Mouse (Mus musculus): ENCODE data around the gene Ppp4c.

The Ppp4c gene

DNA sequence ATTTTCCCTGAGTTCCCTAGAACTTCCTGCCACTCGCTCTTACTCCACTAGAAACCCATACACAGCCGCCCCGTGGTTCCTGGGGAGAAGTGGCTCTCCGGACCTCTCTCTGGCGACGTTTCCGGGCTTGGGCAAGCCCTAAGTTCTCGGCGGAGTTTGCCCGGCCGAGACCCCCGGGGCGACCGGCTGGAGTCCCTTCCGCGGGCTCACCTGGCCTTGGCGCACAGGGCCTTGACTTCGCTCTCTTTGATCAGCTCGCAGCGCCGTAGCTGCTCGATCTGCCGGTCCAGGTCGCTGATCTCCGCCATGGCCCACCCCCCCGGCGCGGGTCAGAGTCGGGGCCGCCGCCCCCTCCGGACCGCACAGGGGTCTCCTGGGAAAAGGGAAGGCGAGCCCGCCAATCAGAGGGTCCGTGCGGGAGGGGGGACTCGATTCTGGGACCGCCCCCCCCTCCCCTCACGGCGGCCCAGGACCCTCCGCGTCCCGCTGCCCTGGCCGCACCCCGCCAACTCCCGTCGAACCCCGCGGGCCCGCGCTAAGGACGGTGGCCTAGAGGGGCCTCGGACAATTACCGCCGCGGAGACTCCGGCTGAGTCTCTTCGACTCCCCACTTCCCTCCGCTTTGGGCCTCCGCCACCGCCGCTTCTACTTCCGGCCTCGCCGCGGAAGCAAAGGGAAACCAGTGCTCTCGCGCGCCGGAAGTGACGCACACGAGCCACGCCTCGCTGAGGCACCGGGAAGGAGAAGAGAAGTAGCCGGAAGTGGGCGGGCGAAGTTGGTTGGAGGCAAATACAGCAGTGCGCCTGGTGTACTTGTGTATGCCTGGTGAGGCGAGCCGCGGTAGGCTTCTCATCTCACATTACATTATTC lies at the start of gene Ppp4c:
Gene Ppp4c, minus strand, starts transcription at position 646 of the 870 bp plus-strand sequence.
- DNase-seq: peak; percentile 98

DNA sequence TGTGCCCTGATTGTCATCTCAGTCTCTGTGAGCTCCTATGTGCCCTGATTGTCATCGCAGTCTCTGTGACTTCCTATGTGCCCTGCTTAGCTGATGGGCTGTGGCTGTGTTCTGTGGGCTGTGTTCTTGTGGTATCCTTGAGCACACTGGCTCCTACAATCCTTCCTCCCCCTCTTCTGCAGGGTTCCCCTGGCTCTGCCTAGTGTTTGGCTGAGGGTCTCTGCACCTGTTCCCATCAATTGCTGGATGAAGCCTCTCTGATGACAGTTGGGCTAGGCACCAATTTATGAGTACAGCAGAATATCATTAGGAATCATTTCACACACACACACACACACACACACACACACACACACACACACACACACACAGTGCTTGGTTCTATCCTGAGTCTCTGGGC lies 41.0 kb upstream of the Ppp4c start:
- DNase-seq: no peak

DNA sequence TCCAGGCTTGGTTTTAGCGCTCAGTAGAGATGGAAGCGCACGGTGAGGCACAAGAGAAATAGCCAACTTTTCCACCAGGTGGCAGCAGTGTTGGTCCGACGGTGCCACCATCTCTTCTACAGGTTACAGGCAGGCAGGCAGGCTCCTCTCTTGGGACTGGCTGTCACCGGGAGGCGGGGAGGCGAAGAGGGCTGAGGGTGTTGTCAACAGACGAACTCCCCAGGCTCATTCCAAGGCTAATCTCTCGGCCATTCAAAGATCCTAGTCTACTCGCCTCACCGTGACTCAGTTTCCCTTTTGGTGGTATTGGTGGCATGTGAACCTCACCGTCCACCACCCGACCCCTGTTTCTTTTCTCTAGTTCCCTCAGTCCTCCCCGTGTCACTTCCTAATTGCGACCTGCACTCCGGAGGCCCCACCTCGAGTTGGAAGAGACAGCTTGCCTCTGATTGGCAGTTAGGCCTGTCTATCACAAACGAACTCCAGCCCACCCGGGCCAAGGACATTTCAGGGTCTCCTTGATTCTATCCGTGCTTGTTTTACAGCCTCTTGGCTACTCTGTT lies 39.8 kb upstream of the Ppp4c start:
- peak; percentile 82 for DNase-seq

DNA sequence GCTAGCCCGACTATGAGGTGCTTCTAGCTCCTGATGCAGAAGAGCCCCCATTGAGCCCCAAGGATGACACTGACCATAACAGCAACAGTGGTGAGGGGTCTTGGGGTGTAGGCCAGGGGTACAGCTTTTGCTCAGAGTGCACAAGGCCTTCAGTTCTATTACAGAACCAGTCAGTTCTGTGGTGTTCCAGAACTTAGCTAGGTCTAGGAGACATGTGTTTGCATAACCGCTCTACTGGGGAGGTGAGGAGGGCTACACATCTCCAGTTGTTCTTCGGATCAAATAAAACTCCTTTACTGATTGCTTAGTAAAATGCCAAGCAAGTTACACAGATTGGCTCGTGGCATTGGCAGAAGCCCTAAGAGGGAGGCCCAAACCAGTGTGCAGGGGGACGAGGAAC lies 39.2 kb upstream of the Ppp4c start, which contains the start of gene 4930451I11Rik:
Gene 4930451I11Rik, minus strand, starts transcription at position 101 of the 400 bp plus-strand sequence.
- DNase-seq: no peak

DNA sequence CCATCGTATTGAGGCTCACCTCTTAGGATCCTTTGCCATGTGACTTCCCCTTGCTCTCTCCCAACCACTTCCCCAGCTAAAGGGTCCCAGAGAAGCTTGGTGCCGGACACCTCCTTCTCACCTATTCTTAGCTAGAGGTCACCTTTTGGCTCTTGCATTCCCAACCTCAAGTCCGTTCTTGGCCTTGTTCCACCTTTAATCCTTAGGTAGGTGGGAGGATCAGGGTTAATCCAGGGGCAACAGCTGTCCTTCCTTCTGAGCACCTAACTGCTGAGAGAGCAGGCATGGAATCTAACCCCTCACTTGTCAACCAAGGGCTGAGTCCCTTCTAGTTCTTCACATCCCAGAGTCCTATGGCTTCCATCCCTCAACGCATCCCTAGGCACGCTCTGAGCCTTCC lies 33.7 kb upstream of the Ppp4c start:
- no peak for DNase-seq

DNA sequence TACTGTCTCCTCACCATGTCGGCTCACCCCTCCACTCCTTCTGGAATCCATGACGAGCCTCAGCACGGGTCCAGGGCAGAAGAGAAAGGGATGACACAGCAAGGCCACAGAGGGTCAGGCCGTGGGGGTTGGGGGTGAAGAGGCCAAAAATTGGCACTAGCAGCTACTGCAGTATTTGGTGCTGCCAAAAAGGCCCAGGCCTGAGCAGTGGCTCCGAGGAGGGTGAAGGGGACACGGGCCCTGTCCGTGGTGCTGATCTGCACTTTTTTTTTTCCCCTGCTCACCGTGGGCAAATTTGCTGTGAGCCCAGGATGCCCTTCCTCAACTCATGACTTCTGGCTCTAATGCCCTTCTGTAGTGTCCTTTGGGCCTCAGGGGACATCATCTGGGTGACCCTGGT lies 33.1 kb upstream of the Ppp4c start:
- DNase-seq: no peak

DNA sequence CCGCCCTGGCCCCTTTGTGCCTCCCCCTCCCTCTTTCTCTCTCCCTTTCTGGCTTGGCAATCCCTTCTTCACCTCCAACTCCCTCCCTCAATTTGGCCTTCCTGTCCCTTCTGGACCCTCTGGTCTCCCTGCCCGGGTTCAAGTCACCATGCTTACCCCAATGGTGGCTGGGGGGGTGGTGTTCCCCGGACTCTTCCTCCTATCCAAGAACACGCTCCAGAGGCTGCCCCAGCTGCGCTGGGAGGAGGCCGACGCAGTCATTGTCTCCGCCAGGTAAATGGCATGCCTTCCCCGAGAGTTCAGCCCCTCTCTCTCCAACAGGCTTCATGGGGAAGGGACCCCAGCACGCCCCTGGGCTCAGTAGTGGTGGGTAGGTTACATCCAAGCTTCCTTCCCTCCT lies 31.6 kb upstream of the Ppp4c start:
- no peak for DNase-seq

DNA sequence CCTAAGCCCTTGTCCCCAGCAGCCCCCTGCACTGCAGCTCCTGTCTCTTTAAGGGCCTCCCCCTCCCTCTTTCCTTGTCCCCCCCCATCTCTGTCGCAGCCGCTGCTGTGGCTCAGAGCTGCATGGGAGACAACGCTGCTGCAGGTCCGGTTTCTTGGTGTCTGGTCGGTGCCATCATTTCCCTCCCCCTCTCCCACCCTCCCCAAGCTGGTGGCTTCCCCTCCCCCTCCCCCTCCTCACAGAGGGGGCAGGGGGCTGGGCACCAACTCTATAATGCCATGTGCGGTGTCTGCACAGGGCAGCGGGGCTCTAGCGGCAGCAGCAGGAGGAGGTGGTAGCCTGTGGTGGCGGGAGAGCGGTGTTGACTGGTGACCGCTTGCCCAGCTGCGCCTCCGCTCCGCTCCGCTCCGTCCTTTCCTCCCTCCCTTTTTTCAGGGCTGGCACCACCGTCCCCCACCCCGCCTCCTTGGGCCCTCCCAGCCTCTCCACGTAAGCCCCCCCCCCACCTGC lies 31.0 kb upstream of the Ppp4c start:
- DNase-seq: peak; percentile 50

DNA sequence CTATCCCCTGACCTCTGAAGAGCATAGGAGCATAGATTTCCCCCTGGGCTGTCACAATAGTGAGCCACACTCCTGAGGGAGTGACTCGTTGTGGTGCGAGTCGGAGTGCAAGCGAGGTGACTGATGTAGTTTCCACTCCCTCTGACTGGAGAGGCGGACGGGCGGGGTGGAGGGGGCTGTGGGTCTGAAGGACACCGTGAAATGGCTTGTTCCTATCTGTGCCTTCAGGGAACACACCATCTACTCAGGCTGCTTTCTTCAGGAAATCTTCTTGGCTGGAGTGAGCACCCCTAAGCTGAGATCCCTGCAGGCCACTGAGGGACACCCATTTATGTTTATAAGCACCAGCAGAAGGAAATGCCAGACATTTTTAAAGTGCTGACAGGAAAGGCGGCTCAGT lies 30.4 kb upstream of the Ppp4c start:
- DNase-seq: no peak

DNA sequence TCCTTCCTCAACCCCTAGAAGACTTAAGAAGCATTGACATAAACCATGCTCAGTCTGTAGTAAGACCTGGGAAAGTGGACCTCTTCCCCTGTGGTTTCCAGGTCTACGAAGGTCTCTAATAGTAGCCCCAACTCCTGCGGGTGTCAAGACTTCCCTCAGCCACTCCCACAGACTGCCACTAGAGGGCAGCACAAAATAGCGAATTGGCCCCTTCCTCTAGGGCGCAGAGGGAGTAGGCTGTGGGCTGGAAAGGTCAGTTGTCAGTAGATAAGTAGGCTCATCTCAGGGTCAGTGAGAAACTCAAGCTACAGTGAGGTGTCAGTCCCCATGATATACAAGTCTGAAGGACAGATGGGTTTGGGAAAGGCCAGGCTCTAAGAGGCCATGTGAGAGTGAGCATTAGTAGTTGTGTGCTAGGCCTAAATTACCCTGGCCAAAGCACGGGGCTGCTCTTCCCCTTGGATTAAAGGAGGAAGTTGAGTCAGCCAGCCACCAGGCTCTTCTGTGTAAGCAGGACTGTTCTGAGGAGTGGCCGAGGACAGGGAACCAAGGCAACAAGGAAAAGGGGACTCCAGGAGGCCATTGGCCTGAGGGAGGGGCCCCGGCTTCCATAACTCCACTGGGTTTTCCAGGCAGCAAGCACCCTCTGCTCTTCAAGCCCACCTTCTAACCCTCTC lies 29.7 kb upstream of the Ppp4c start:
- DNase-seq: peak; percentile 83

DNA sequence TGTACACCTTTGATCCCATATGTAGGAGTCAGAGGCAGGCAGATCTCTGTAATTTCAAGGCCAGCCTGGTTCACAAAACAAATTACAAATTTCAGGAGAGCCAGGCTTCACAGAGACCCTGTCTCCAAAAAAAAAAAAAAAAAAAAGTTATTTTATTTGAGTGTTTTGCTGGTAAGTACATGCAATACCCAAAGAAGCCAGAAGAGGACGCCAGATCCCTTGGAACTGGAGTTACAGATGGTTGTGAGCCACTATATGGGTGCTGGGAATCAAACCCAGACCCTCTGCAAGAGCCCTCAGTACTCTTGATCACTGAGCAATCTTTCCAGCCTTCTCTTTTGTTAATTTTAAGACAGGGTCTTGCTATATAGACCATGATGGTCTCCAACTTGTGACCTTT lies 26.5 kb upstream of the Ppp4c start:
- DNase-seq: no peak

DNA sequence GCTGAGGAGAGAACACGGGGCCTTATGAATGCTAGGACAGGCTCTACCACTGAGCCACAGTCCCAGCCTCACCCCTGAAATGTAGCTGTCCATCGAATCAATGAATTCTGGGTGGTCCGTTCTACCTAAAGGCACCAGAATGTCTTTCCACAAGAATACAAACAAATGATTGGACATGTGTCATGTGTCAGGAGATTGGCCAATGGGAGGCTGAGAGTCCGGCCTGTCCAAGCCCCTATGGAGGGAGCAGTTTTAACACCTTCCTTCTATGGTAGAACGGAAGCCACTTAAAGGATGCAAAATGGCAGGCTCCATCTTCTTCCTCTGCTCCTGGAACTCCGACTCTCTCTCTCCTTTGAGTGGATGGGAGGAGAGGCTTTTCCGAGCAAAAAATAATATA lies 25.3 kb upstream of the Ppp4c start:
- no peak for DNase-seq

DNA sequence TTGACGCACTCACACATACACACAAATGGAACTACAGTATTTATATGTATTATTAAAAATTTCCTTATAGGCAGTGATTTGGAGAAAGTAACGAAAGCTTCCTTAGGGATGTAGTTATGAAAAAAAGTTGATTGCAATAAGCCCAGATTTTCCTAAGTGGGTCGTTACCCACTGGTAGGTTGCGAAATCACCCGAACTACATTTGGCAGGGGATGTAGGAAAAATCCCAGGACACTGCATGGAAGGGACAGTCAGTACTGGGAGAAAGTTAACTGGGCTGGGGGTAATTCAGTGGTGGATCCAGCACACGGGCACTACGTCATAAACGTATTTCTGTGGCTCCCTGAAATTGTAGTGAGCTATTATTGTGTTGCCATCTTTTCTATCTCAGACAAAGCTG lies 24.2 kb upstream of the Ppp4c start:
- no peak for DNase-seq

DNA sequence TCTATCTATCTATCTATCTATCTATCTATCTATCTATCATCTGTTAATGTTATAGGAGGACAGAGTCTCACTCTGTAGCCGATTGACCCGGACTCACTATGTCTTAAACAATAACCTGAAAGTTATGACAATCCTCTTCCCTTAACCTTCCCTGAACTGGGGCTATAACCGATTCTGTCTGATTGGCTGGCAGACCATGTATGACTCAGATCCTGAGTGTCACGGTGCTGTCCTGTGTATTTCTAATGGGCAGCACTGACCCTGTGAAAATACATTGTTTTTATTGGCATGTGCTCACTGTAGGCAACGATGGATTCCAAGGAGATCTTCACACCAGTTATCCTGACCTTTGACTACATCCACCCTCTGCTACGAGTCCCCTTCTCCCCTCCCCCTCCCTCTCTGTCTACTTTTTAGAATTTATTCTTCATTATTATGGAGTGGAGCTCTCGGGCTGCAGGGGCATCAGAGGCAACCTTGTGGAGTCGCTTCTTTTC lies 23.5 kb upstream of the Ppp4c start:
- no peak for DNase-seq

DNA sequence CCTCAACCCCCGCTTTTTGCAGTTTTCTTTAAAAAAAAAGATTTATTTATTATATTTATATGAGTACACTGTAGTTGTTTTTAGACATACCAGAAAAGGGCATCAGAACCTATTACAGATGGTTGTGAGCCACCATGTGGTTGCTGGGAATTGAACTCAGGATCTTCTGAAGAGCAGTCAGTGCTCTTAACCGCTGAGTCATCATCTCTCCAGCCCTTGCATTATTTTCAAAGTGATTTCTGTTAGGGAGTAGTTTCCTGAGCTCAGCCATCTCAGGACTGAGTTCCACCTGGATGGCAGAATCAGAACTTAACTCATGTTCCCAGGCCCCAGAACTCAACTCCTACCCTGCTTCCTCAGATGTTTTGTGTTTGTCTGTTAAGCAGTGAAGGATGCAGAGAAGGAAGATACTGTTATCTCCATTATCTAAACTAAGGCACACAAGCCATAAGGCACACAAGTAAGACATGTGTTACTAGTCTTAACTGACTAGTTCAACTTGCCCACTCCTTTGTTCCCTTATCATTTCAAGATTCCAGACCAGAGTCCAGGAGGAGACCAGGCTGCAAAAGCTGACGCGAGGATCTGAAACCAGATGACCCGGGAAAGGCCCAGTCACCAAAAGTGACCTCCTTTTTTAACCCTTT lies 17.6 kb upstream of the Ppp4c start:
- DNase-seq: no peak

DNA sequence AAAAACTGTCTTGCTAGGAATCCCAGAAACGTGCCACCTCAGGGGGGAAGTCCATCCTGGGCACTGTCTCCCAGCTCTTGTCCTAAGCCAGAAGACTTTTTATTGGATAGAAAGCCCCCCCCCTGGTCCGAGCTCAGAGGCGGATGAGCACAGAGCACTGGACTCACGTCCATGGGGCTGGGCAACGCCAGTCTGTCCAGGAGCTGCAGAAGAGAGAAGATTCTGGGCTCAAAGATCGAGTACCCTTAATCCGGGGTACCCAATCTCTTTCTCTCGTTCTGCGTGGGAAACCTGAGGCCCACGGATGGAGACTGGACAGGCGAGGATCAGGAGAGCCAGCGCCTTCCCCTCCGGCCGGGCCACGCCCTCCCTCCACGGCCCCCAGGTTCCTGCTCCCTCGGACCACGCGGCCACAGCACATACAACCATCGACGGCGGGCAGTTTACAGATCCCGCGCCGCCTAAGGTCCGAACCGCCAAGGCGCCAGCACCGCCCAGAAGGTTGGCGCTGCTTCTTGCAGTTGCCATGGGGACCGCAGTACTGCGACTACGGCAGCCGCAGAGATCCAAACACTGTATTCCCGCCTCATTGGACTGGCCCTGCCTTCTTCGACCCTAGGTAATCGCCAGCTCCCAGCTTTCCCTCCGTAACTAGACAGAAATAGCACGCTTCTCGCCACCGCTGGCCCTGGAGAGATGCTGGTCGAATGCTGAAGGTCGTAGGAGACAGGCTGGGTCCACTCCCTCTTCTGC lies 16.6 kb upstream of the Ppp4c start:
- peak; percentile 82 for DNase-seq

DNA sequence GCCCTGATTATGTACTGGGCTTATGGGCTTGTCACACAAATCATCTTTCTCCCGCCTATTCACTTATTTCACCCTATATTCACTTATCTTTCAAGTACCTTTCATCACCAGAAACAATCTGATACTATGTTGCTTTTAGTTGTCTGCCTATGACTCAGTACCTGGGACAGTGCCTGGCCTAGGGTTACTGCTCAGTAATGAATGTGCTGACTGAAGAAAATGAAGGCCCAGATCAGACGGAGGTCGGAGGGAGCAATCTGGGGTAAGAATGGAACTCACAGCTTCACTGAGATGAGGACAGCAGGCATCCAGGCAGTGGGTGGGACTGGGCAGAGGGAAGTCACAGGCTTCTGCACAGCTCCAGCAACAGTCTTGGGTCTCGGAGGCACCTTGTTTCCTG lies 15.1 kb upstream of the Ppp4c start:
- DNase-seq: no peak

DNA sequence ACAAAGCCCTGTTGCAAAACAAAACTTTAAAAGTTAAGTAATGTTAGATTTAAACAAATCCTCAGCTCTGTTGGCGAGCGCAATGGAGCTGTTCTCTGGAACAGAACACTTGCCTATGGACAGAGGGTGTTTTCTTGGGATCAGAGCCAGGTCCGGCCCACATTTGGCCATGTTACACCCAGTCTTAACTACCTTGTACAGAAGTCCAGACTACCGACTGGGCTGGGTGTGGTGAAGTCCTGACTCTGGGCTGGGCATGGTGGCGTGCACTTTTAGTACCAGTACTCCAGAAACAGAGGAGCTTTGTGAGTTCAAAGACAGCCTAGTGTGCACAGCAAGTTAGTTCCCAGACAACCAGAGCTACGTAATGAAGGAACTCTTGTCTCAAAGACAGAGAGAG lies 14.7 kb upstream of the Ppp4c start:
- no peak for DNase-seq

DNA sequence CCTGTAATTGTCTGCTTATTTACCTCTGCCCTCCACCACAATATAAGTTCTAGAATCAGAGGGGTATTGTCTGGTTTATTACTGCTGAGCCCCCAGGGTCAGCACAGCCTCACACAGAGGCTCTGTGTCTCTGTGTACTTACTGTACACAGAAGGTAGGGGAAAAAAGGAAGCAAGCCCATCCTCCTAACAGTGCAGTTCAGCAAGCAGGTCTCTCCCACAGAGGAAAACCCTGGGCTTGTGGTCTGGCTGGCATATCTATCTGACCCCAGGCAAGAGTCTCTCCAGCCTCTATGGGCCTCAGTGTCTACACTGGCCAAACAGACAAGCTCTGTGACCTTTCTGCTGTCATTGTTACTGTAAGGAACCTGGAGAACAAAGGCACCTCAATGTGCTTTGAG lies 11.5 kb upstream of the Ppp4c start:
- no peak for DNase-seq

DNA sequence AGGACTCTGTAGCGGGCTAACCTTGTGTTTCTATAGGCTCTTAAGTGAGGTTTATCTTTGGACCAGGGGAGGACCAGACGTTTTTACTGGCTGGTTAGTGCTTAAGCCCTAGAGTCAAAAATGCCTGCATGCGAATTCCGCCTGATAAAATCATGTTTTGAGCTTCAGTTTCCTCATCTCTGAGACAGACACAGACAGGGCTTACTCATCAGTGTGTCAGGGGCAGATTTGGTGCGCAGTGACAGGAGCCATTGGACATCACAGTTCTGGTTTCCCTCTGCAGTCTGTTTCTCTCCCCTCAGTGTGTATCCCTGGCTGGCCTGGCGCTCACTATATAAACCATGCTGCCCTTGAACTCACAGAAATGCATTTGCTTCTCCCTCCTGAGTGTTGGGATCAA lies 10.9 kb upstream of the Ppp4c start:
- DNase-seq: no peak

DNA sequence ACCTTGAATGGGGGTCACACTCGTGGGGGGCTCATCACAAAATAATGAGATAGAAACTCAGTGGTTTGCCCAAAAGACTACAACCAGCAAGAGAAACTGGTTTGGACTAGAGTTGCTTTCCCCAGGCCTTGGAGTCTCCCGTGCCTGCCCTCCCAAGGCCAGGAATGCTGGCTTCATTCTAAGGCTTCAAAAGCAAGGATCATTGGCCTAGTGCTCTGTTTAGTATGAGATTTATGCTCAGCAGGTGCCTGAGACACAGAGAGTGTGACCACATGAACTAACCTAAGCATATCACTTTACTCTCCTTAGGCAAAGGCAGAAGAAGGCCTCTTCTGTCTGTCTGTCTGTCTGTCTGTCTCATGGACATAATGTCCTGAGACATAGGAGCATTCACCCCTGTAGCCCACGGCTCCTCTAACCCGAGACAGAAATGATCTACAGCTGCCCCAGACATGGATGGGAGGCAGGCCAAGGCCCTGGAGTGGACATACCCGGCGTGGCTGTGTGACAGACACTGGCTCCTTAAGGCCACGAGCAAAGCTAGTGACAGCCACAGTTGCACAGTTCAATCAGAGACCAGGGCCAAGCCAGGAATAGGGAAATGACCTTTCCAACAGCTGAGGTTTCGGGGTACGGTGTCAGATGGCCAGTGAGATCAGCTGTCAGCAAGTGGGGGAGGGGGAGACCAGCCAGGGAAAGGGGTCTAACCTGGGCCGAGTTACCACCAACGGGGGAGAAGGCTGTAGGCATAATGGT lies 10.0 kb upstream of the Ppp4c start:
- no peak for DNase-seq

DNA sequence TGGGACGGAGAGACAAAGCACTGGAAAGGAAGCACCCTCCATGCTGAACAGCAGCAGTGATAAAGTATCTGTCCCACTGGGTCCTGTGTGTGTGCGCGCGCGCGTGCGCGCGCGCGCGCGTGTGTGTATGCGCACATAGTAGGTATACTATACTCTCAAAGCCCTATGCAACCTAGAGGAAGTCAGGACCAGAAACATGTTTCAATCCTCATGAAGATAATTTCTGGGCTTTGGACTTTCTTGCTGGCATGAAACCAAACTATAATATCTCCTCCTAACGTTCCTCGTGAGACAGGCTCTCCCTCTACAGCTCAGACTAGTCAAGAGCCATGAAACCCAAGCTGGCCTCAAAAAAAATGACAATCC lies 8.7 kb upstream of the Ppp4c start:
- DNase-seq: no peak

Data from right cerebral cortex, postnatal 14 days (tissue).